Mouse (Mus musculus) limb, embryonic 15.5 days (tissue): ENCODE results near the gene A030005K14Rik. TPM values are rescaled to one million over a fixed set of nuclear protein-coding genes. Genes with fewer than 3 reads are reported as not detected.

Source experiments
- ATAC-seq: fragments of 200-750 bp; cut with Nextera tagmentation; 2 replicates; pipeline ENCODE4 v1.8.0; 2017; ENCODE audit warnings: low read depth, moderate TSS enrichment; ENCODE audit not compliant: insufficient number of reproducible peaks, low FRiP score, low TSS enrichment
- H3K27ac ChIP-seq: fragments of 300-500 bp; sonication (generic); 2 replicates; pipeline ENCODE4 v1.5.1; 2015; ENCODE audit warnings: moderate library complexity, mild to moderate bottlenecking, inconsistent platforms
- H3K27me3 ChIP-seq: fragments of 300-500 bp; sonication (generic); 2 replicates; pipeline ENCODE4 v1.6.1; 2015; ENCODE audit warnings: inconsistent platforms
- H3K36me3 ChIP-seq: fragments of 300-500 bp; sonication (generic); 2 replicates; pipeline ENCODE4 v1.6.1; 2015; ENCODE audit warnings: inconsistent platforms
- H3K4me1 ChIP-seq: fragments of 300-500 bp; sonication (generic); 2 replicates; pipeline ENCODE4 v1.6.1; 2015; ENCODE audit warnings: inconsistent platforms
- H3K4me2 ChIP-seq: fragments of 300-500 bp; sonication (generic); 2 replicates; pipeline ENCODE4 v1.6.1; 2015; ENCODE audit warnings: mild to moderate bottlenecking, inconsistent platforms
- H3K4me3 ChIP-seq: fragments of 300-500 bp; sonication (generic); 2 replicates; pipeline ENCODE4 v1.5.1; 2015; ENCODE audit warnings: mild to moderate bottlenecking, inconsistent platforms
- H3K9ac ChIP-seq: fragments of 300-500 bp; sonication (generic); 2 replicates; pipeline ENCODE4 v1.6.1; 2015; ENCODE audit warnings: inconsistent platforms
- H3K9me3 ChIP-seq: fragments of 300-500 bp; sonication (generic); 2 replicates; pipeline ENCODE4 v1.6.1; 2016; ENCODE audit warnings: inconsistent platforms
- WGBS: fragments of 180-500 bp; shearing (Covaris S2); methylation state at CpG from one replicate; pipeline ENCODE4 v1.1.7; 2015; 5-methylcytosine and 5-hydroxymethylcytosine counted together
- polyA plus RNA-seq: library from polyadenylated mRNA; unstranded; fragments of >200 nt; fragmentation: Nextera tagmentation; extraction: Ambion mirVana; gene quantifications from 2 replicates; pipeline ENCODE4 v1.2.1, GENCODE M21; 2015

A030005K14Rik gene
- polyA plus RNA-seq, 1 experiment from 2014 or later, result not detected

DNA sequence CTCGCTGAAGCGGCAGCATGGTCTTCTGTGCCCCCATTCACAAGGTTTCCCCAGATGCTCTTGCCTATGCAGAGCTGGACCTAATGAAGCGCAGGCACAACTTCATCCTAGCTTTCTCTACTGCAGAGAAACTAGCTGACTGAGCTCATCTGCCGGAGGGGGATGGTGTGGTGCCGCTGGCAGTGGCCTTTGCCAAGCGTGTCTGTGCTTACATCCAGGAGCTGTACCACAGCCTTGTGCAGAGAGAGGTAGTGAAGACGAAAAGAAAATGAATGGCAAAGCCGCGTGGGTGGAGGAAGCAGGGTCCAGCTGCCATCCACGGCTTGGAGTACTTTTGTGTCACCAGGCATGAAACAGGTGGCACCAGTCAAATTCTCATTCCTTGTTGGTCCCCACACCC lies 8.0 kb upstream of the A030005K14Rik start:
- H3K9ac ChIP-seq, result no peak overlapping the region
- H3K4me1 ChIP-seq, result no peaks in the 10 kb centered on the region
- 87% methylated on average over 10 of the region's 10 CpGs for WGBS
- H3K9me3 ChIP-seq, result no peaks in the 10 kb centered on the region
- no peaks in the 10 kb centered on the region for H3K27me3 ChIP-seq
- H3K36me3 ChIP-seq, result no peaks in the 10 kb centered on the region
- H3K4me2 ChIP-seq, result no peak overlapping the region
- no peak for ATAC-seq
- H3K27ac ChIP-seq, result no peak overlapping the region
- H3K4me3 ChIP-seq, result no peak overlapping the region

- no peaks in the 10 kb centered on the region for H3K9me3 ChIP-seq
- H3K9ac ChIP-seq, result no peak overlapping the region
- H3K4me3 ChIP-seq, result no peak overlapping the region
- no peaks in the 10 kb centered on the region for H3K36me3 ChIP-seq
- 64% methylated on average over 4 of the region's 4 CpGs for WGBS
- ATAC-seq, result no peak
- no peak overlapping the region for H3K4me2 ChIP-seq
- no peaks in the 10 kb centered on the region for H3K4me1 ChIP-seq
- H3K27ac ChIP-seq, result no peak overlapping the region
- no peaks in the 10 kb centered on the region for H3K27me3 ChIP-seq
Measured at GRCm38 (mm10) chr1:83066577-83066976, 7.4 kb upstream of the A030005K14Rik start.

GRCm38 (mm10) chr1:83064851-83065250 lies 5.7 kb upstream of the A030005K14Rik start:
- H3K9me3 ChIP-seq, result no peaks in the 10 kb centered on the region
- WGBS, result 32% methylated on average over 3 of the region's 3 CpGs
- H3K4me2 ChIP-seq, result no peak overlapping the region
- no peaks in the 10 kb centered on the region for H3K27me3 ChIP-seq
- no peaks in the 10 kb centered on the region for H3K4me1 ChIP-seq
- ATAC-seq, result no peak
- H3K4me3 ChIP-seq, result no peak overlapping the region
- no peak overlapping the region for H3K9ac ChIP-seq
- H3K27ac ChIP-seq, result no peak overlapping the region
- no peaks in the 10 kb centered on the region for H3K36me3 ChIP-seq

DNA sequence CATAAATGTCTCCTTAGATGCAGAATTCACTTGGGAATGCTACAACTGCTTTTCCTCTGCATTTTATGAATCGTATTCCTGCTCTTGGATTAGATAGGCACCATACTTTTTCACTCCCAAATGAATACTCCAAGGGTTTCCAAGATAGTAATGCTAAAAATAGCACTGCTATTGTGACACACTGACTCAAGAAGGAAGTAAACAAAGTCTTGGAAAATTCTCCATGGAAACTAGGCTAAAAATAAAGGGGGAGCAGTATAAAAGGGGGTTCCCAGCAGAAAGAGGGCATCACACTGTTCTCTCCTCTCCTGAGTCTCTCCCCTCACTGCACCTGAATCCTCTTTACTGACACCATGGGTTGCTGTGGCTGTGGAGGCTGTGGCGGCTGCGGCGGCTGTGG lies 1.5 kb upstream of the A030005K14Rik start, which contains the start of gene Krtap28-13:
Krtap28-13 (plus strand) TSS at position 288 of the 400 bp plus-strand sequence.
- no peaks in the 10 kb centered on the region for H3K4me1 ChIP-seq
- no peak within 1 kb of the TSS for H3K9ac ChIP-seq
- H3K36me3 ChIP-seq, result no peaks in the 10 kb centered on the region
- H3K27ac ChIP-seq, result no peak within 1 kb of the TSS
- no peak for ATAC-seq
- 82% methylated on average over 4 of the region's 4 CpGs for WGBS
- H3K4me2 ChIP-seq, result no peak within 1 kb of the TSS
- no peak within 1 kb of the TSS for H3K4me3 ChIP-seq
- no peaks in the 10 kb centered on the region for H3K9me3 ChIP-seq
- H3K27me3 ChIP-seq, result no peaks in the 10 kb centered on the region

- Histone ChIP-seq H3K27ac (no peak overlapping the region), H3K4me3 (no peak overlapping the region), H3K9ac (no peak overlapping the region), H3K36me3 (no peaks in the 10 kb centered on the region), H3K9me3 (no peaks in the 10 kb centered on the region), H3K27me3 (no peaks in the 10 kb centered on the region), H3K4me2 (no peak overlapping the region), H3K4me1 (no peaks in the 10 kb centered on the region)
- WGBS, result 37% methylated on average over 1 of the region's 1 CpGs
- ATAC-seq, result no peak
Measured at GRCm38 (mm10) chr1:83058481-83058880, 697 bp downstream of the A030005K14Rik start.

DNA sequence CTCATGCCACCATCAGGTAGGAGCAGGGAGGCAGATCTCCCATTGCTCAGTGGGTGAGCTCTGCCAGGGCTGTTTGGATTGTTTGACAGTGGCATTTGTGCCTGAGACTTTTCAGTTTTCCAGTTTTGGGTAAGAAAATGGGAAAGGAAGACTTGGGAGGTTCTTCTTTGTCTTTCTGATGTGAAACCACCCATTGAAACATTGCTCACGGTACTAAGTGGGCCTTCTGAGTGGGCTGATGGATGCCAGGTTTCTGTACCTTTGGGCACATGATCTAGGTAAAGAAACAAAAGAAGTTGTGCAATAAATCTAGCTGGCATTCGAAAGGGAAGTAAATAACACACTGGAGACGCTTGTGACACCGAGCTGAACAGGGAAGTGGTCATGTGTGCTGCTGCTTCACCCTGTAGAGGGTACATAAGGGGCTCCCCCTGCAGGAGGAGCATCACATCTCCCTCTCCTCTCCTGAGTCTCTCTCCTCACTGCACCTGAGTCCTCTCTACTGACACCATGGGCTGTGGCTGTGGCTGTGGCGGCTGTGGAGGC lies 14.2 kb downstream of the A030005K14Rik start, which contains the start of gene Gm47969:
Gm47969 (plus strand) TSS at position 51 of the 546 bp plus-strand sequence.
- Histone ChIP-seq H3K36me3 (no peaks in the 10 kb centered on the region), H3K27me3 (no peaks in the 10 kb centered on the region), H3K9me3 (no peaks in the 10 kb centered on the region), H3K27ac (no peak within 1 kb of the TSS), H3K4me2 (no peak within 1 kb of the TSS), H3K4me1 (no peaks in the 10 kb centered on the region), H3K4me3 (no peak within 1 kb of the TSS), H3K9ac (no peak within 1 kb of the TSS)
- WGBS, result 80% methylated on average over 5 of the region's 5 CpGs
- no peak for ATAC-seq

- H3K9me3 ChIP-seq, result no peaks in the 10 kb centered on the region
- H3K9ac ChIP-seq, result no peak within 1 kb of the TSS
- no peak within 1 kb of the TSS for H3K4me3 ChIP-seq
- H3K27ac ChIP-seq, result no peak within 1 kb of the TSS
- no peaks in the 10 kb centered on the region for H3K27me3 ChIP-seq
- no peaks in the 10 kb centered on the region for H3K36me3 ChIP-seq
- WGBS, result 73% methylated on average over 2 of the region's 2 CpGs
- no peak within 1 kb of the TSS for H3K4me2 ChIP-seq
- no peak for ATAC-seq
- peaks cover 11% of the 10 kb centered on the region; the same call in 1 of the 2 replicates for H3K4me1 ChIP-seq
Measured at GRCm38 (mm10) chr1:83042380-83042779, 16.8 kb downstream of the A030005K14Rik start, which contains the start of gene Krtap28-10. Krtap28-10 (minus strand) TSS chr1:83042480.

- Histone ChIP-seq H3K36me3 (no peaks in the 10 kb centered on the region), H3K4me1 (peaks cover 11% of the 10 kb centered on the region; the same call in 1 of the 2 replicates), H3K27ac (no peak overlapping the region), H3K4me3 (no peak overlapping the region), H3K9ac (no peak overlapping the region), H3K9me3 (no peaks in the 10 kb centered on the region), H3K27me3 (no peaks in the 10 kb centered on the region), H3K4me2 (no peak overlapping the region)
- no peak for ATAC-seq
- 62% methylated on average over 4 of the region's 4 CpGs for WGBS
Measured at GRCm38 (mm10) chr1:83039080-83039479, 20.1 kb downstream of the A030005K14Rik start.

DNA sequence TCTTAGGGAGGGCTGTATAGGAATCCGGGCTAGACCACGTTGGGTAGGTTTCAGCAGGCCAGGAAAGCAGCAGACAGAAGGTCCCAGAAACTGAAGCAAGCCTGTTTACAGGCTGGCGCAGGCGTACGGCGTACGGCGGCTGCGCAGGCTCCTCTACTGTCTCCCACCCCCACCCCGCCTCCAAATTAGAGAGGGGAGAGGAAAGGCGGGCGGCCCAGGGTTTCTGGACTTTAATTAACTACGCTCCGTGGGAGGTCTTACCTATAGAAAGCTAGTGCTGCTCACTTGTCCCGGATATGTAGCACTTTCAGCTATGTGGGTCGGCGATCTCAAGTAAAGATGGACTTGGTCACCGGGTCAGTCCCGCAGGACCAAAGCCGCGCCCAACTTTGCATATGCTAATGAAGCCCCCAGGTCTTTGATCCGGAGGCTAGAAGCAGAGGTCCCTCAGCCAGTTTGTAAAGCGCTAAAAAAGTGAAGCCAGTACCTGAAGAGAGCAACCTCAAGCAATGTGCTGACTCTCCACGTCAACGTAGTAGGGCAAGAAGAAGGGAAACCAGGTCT lies 21.0 kb downstream of the A030005K14Rik start, which contains the start of gene Slc19a3:
Slc19a3 (minus strand) TSS at position 340 of the 564 bp plus-strand sequence.
- H3K27ac ChIP-seq, result peak within 1 kb of the TSS; percentile 64
- peak; percentile 86 for ATAC-seq
- peak within 1 kb of the TSS; percentile 27; the same call in 1 of the 2 replicates for H3K9ac ChIP-seq
- no peaks in the 10 kb centered on the region for H3K27me3 ChIP-seq
- H3K4me3 ChIP-seq, result peak within 1 kb of the TSS; percentile 50
- H3K36me3 ChIP-seq, result no peaks in the 10 kb centered on the region
- WGBS, result 1% methylated on average over 25 of the region's 25 CpGs
- peak within 1 kb of the TSS; percentile 74 for H3K4me2 ChIP-seq
- H3K9me3 ChIP-seq, result no peaks in the 10 kb centered on the region
- peaks cover 11% of the 10 kb centered on the region; the same call in 1 of the 2 replicates for H3K4me1 ChIP-seq

GRCm38 (mm10) chr1:83036892-83037667 lies 22.1 kb downstream of the A030005K14Rik start:
- ATAC-seq, result no peak
- no peak overlapping the region for H3K4me2 ChIP-seq
- 66% methylated on average over 11 of the region's 11 CpGs for WGBS

DNA sequence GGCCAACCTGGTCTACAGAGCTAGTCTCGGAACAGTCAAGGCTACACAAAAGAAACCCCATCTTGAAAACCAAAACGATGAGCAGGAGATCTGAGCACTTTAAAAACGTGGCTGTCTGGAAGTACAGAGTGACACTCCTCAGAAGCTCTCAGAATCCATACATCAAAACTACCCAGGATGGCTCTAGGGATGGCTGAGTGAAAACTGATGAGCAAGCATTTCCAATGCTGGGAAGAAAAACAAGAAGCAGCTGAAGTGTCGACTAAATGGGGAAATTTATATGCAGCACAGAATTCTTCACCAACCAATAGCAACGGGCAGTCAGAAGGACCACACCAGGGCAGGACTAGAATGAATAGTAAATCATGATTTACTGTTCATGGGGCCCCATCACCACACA lies 24.7 kb downstream of the A030005K14Rik start:
- no peaks in the 10 kb centered on the region for H3K36me3 ChIP-seq
- ATAC-seq, result no peak
- H3K27me3 ChIP-seq, result no peaks in the 10 kb centered on the region
- H3K4me2 ChIP-seq, result no peak overlapping the region
- H3K4me3 ChIP-seq, result no peak overlapping the region
- no peak overlapping the region for H3K9ac ChIP-seq
- H3K9me3 ChIP-seq, result no peaks in the 10 kb centered on the region
- H3K27ac ChIP-seq, result no peak overlapping the region
- H3K4me1 ChIP-seq, result peaks cover 11% of the 10 kb centered on the region; the same call in 1 of the 2 replicates
- 46% methylated on average over 5 of the region's 5 CpGs for WGBS

More at GRCm38 (mm10) chr1:83036892-83037667, 22.1 kb downstream of the A030005K14Rik start:
- H3K27ac ChIP-seq, result no peak overlapping the region; the same call in 1 of the 2 replicates
- peaks cover 11% of the 10 kb centered on the region; the same call in 1 of the 2 replicates for H3K4me1 ChIP-seq
- H3K36me3 ChIP-seq, result no peaks in the 10 kb centered on the region
- no peak overlapping the region for H3K9ac ChIP-seq
- H3K9me3 ChIP-seq, result no peaks in the 10 kb centered on the region
- no peak overlapping the region; the same call in 1 of the 2 replicates for H3K4me3 ChIP-seq
- H3K27me3 ChIP-seq, result no peaks in the 10 kb centered on the region

DNA sequence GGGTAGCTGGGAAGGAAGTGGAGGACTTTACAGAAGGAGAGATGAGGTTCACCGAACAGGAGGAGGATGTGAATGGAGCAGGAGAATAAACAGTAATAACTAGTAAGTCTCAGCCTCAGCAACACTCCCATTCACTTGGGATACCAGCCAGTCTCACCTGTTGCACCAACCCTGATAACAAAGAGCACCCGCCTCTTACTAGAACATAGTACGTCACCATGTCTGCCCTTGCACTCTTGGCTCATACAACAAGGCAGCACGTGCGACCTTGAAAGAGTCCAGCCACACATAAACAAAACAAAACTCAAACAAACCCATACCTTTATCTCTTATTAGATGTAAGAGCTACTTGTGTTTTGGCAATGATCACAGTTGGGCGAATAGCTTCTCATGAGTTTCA lies 26.7 kb downstream of the A030005K14Rik start:
- WGBS, result 90% methylated on average over 6 of the region's 6 CpGs

More for the DNA sequence above, 26.7 kb downstream of the A030005K14Rik start:
- 0 out of 2 replicates have a peak, but pooled peaks cover under 1% of the 10 kb centered on the region for H3K4me1 ChIP-seq
- H3K27me3 ChIP-seq, result no peaks in the 10 kb centered on the region
- no peaks in the 10 kb centered on the region for H3K36me3 ChIP-seq
- H3K9me3 ChIP-seq, result no peaks in the 10 kb centered on the region
- H3K4me3 ChIP-seq, result no peak overlapping the region
- no peak for ATAC-seq
- no peak overlapping the region for H3K27ac ChIP-seq
- H3K9ac ChIP-seq, result no peak overlapping the region
- H3K4me2 ChIP-seq, result no peak overlapping the region
